Mouse (Mus musculus) fat pad, adult 2 months (tissue): ENCODE measurements around the gene Olfr49.

Source experiments
- DNase-seq: peaks from one replicate; pipeline ENCODE4 v3.0.0-alpha.2; 2011; ENCODE audit warnings: low read depth, low spot score; ENCODE audit errors: extremely low read depth

Olfr49 gene

GRCm38 (mm10) chr14:54284839-54285238, at the start of gene Olfr49:
Gene Olfr49 (minus strand): TSS chr14:54284939.
- DNase-seq = no peak

- DNase-seq = no peak
Measured at GRCm38 (mm10) chr14:54333452-54334189, 48.9 kb upstream of the Olfr49 start.

GRCm38 (mm10) chr14:54332176-54333074, 47.7 kb upstream of the Olfr49 start:
- no peak for DNase-seq

- DNase-seq = no peak
Measured at GRCm38 (mm10) chr14:54331178-54331577, 46.4 kb upstream of the Olfr49 start.

GRCm38 (mm10) chr14:54329201-54329600, 44.5 kb upstream of the Olfr49 start:
- DNase-seq = no peak

GRCm38 (mm10) chr14:54328548-54328947, 43.8 kb upstream of the Olfr49 start:
- DNase-seq = no peak

- no peak for DNase-seq
Measured at GRCm38 (mm10) chr14:54324486-54324885, 39.7 kb upstream of the Olfr49 start.

GRCm38 (mm10) chr14:54321556-54322376, 37.0 kb upstream of the Olfr49 start:
- DNase-seq = no peak

GRCm38 (mm10) chr14:54311763-54312162, 27.0 kb upstream of the Olfr49 start:
- no peak for DNase-seq

- DNase-seq = peak; percentile 81
Measured at GRCm38 (mm10) chr14:54300676-54301075, 15.9 kb upstream of the Olfr49 start.

- DNase-seq = peak; percentile 83
Measured at GRCm38 (mm10) chr14:54300136-54300535, 15.4 kb upstream of the Olfr49 start.

GRCm38 (mm10) chr14:54276446-54276845, 8.3 kb downstream of the Olfr49 start:
- no peak for DNase-seq

GRCm38 (mm10) chr14:54272696-54273095, 12.0 kb downstream of the Olfr49 start:
- DNase-seq = no peak

- DNase-seq = no peak
Measured at GRCm38 (mm10) chr14:54271976-54272606, 12.6 kb downstream of the Olfr49 start.

GRCm38 (mm10) chr14:54270413-54270812, 14.3 kb downstream of the Olfr49 start:
- DNase-seq = no peak

GRCm38 (mm10) chr14:54269566-54269965, 15.2 kb downstream of the Olfr49 start:
- DNase-seq = no peak

GRCm38 (mm10) chr14:54267966-54268365, 16.8 kb downstream of the Olfr49 start:
- DNase-seq = no peak

- no peak for DNase-seq
Measured at GRCm38 (mm10) chr14:54265951-54266350, 18.8 kb downstream of the Olfr49 start.

- no peak for DNase-seq
Measured at GRCm38 (mm10) chr14:54265093-54265492, 19.6 kb downstream of the Olfr49 start.

- no peak for DNase-seq
Measured at GRCm38 (mm10) chr14:54264231-54264630, 20.5 kb downstream of the Olfr49 start.

- no peak for DNase-seq
Measured at GRCm38 (mm10) chr14:54263099-54263498, 21.6 kb downstream of the Olfr49 start.
